Mouse (Mus musculus) CH12.LX (cell line): ENCODE data around the gene B9d1. TPM values are rescaled to one million over a fixed set of nuclear protein-coding genes. Genes with fewer than 3 reads are reported as not detected.

Experiments
- DNase-seq: peaks from one replicate; pipeline ENCODE4 v3.0.0-alpha.2; 2013; ENCODE audit errors: extremely low read depth
- H3K27ac ChIP-seq: 2 replicates; pipeline ENCODE4 v1.5.1; 2012; ENCODE audit warnings: low read depth, mild to moderate bottlenecking, control low read depth, moderate library complexity; ENCODE audit not compliant: insufficient read depth
- H3K27me3 ChIP-seq: replicated peaks from 2 replicates; pipeline ENCODE3; 2012; ENCODE audit warnings: inconsistent platforms
- H3K36me3 ChIP-seq, 2 experiments: replicated peaks in 1 of 2; 2 replicates each; pipeline versions ENCODE3 to v1.6.1; 2012; ENCODE audit warnings: inconsistent platforms in 1 of 2, low read length in 1 of 2, mild to moderate bottlenecking in 1 of 2, mixed read lengths in 1 of 2, moderate library complexity in 1 of 2; ENCODE audit not compliant: control insufficient read depth in 1 of 2, insufficient read depth in 1 of 2
- H3K4me1 ChIP-seq, 2 experiments: 2 replicates each; pipeline ENCODE4 v1.6.1; 2012; ENCODE audit warnings: inconsistent platforms in 1 of 2, moderate library complexity in 1 of 2; ENCODE audit not compliant: insufficient read depth in 2 of 2, control insufficient read depth in 1 of 2
- H3K4me2 ChIP-seq: 2 replicates; pipeline ENCODE4 v1.6.1; 2012; ENCODE audit warnings: low read depth, mild to moderate bottlenecking, control low read depth; ENCODE audit not compliant: poor library complexity, insufficient read depth, severe bottlenecking
- H3K4me3 ChIP-seq, 3 experiments: fragments of 150-350 bp in 1 of 3; sonication (generic) in 1 of 3; replicated peaks in 1 of 3; 2 replicates each; pipeline versions ENCODE3 to v1.5.1; 2011 to 2012; ENCODE audit warnings: low read depth in 2 of 3, low read length in 2 of 3, mild to moderate bottlenecking in 2 of 3, moderate library complexity in 2 of 3, control low read depth in 1 of 3, improper control_type of control experiment in 1 of 3, inconsistent platforms in 1 of 3, mixed read lengths in 1 of 3; ENCODE audit not compliant: poor library complexity in 1 of 3
- H3K79me2 ChIP-seq: replicated peaks from 2 replicates; pipeline ENCODE4 v1.6.1; 2012; ENCODE audit warnings: mild to moderate bottlenecking, moderate library complexity; ENCODE audit not compliant: control insufficient read depth, poor library complexity, insufficient read depth, severe bottlenecking; ENCODE audit errors: extremely low read depth
- H3K9ac ChIP-seq: 2 replicates; pipeline ENCODE4 v1.6.1; 2012; ENCODE audit warnings: low read depth, mild to moderate bottlenecking, control low read depth, moderate library complexity; ENCODE audit not compliant: insufficient read depth
- H3K9me3 ChIP-seq: replicated peaks from 2 replicates; pipeline ENCODE3; 2012; ENCODE audit warnings: low read length, inconsistent platforms, mixed read lengths
- BHLHE40 ChIP-seq: IDR thresholded peaks from 2 replicates; pipeline ENCODE4 v1.6.1; 2011; ENCODE audit warnings: mild to moderate bottlenecking, low read depth, low read length, improper control_type of control experiment
- CHD1 ChIP-seq: IDR thresholded peaks from 2 replicates; pipeline ENCODE4 v1.6.1; 2012; ENCODE audit warnings: low read depth, low read length, improper control_type of control experiment, inconsistent platforms
- E2F4 ChIP-seq: IDR thresholded peaks from 2 replicates; pipeline ENCODE4 v1.6.1; 2011; ENCODE audit warnings: low read depth, low read length, improper control_type of control experiment; ENCODE audit not compliant: insufficient replicate concordance
- EP300 ChIP-seq: IDR thresholded peaks from 2 replicates; pipeline ENCODE4 v1.6.1; 2011; ENCODE audit warnings: low read length, improper control_type of control experiment
- GABPA ChIP-seq: IDR thresholded peaks from 2 replicates; pipeline ENCODE4 v1.6.1; 2012; ENCODE audit warnings: low read depth, low read length, improper control_type of control experiment, inconsistent platforms; ENCODE audit not compliant: insufficient replicate concordance
- JUND ChIP-seq: conservative IDR thresholded peaks from 2 replicates; pipeline ENCODE4 v1.6.1; 2011; ENCODE audit warnings: low read depth, low read length, improper control_type of control experiment
- MXI1 ChIP-seq: IDR thresholded peaks from 2 replicates; pipeline ENCODE4 v1.6.1; 2011; ENCODE audit warnings: mild to moderate bottlenecking, low read depth, low read length, improper control_type of control experiment
- PAX5 ChIP-seq: IDR thresholded peaks from 2 replicates; pipeline ENCODE4 v1.6.1; 2012; ENCODE audit warnings: low read length, inconsistent platforms, mixed read lengths
- RAD21 ChIP-seq: IDR thresholded peaks from 2 replicates; pipeline ENCODE4 v1.6.1; 2011; ENCODE audit warnings: low read depth, mild to moderate bottlenecking, low read length, improper control_type of control experiment, moderate library complexity
- TBP ChIP-seq: conservative IDR thresholded peaks from 2 replicates; pipeline ENCODE4 v1.6.1; 2011; ENCODE audit warnings: low read depth, low read length, improper control_type of control experiment
- TCF12 ChIP-seq: IDR thresholded peaks from 2 replicates; pipeline ENCODE4 v1.6.1; 2014; ENCODE audit warnings: low read depth, mild to moderate bottlenecking, inconsistent platforms, low read length, improper control_type of control experiment
- USF1 ChIP-seq: IDR thresholded peaks from 2 replicates; pipeline ENCODE4 v1.6.1; 2014; ENCODE audit warnings: low read depth, mild to moderate bottlenecking, inconsistent platforms, low read length, improper control_type of control experiment
- ZC3H11A ChIP-seq: IDR thresholded peaks from 2 replicates; pipeline ENCODE4 v1.6.1; 2012; ENCODE audit warnings: low read depth, mild to moderate bottlenecking, inconsistent platforms, low read length, improper control_type of control experiment
- dilution Hi-C: fragments of 300-500 bp; cut with MboI; formaldehyde crosslinking; loops from 2 replicates; pipeline ENCODE4 v1.14.3; 2020; ENCODE audit warnings: low sequenced_read_pairs; ENCODE audit not compliant: extremely low pct_unique_long_range_greater_than_20kb, extremely low pct_ligation_motif_present
- in situ Hi-C: fragments of 300-500 bp; cut with MboI; formaldehyde crosslinking; loops from 3 replicates; pipeline ENCODE4 v1.14.3; 2019; ENCODE audit warnings: low sequenced_read_pairs, low pct_ligation_motif_present, low pct_unique_long_range_greater_than_20kb, mixed read lengths
- polyA plus RNA-seq: library from polyadenylated mRNA; unstranded; fragments of >175 nt; gene quantifications from 2 replicates; pipeline ENCODE4 v1.2.1, GENCODE M21; 2012; ENCODE audit warnings: low read depth; ENCODE audit not compliant: insufficient read length
- total RNA-seq, 2 experiments: library from RNA; depleted of rRNA; stranded (reverse); fragments of 300-350 nt in 1 of 2; fragments of >200 nt in 1 of 2; gene quantifications; 2 replicates each; pipeline ENCODE4 v1.2.3; 2012 to 2014

B9d1 gene
- total and polyA plus RNA-seq, 3 experiments = 19.2 to 62.9 (median 26.2) TPM

- TF ChIP-seq PAX5 (no peak), ZC3H11A (no peak), MXI1 (no peak), RAD21 (no peak), JUND (no peak), BHLHE40 (no peak), GABPA (no peak), TBP (no peak)
- no peak overlapping the region for H3K27ac ChIP-seq
- in situ Hi-C loops = no loop called here
- no peak for DNase-seq
- H3K4me2 ChIP-seq = no peak overlapping the region
- peaks cover 10% of the 10 kb centered on the region for H3K27me3 ChIP-seq
- peaks cover 5 to 13% of the 10 kb centered on the region in 2 experiments for H3K36me3 ChIP-seq
- peaks cover 3 to 10% of the 10 kb centered on the region in 2 experiments for H3K4me1 ChIP-seq
- dilution Hi-C loops = no loop called here
- H3K79me2 ChIP-seq = no peaks in the 10 kb centered on the region
- H3K9ac ChIP-seq = no peak overlapping the region
- no peaks in the 10 kb centered on the region for H3K9me3 ChIP-seq
- no peak overlapping the region for H3K4me3 ChIP-seq
Measured at GRCm38 (mm10) chr11:61483226-61483845, 21.6 kb upstream of the B9d1 start.

- DNase-seq = no peak
- Histone ChIP-seq H3K27me3 (peaks cover 7% of the 10 kb centered on the region), H3K4me3 (no peak overlapping the region), H3K27ac (no peak overlapping the region), H3K9ac (no peak overlapping the region), H3K4me1 (peaks cover 3 to 11% of the 10 kb centered on the region in 2 experiments), H3K79me2 (no peaks in the 10 kb centered on the region), H3K9me3 (no peaks in the 10 kb centered on the region), H3K4me2 (no peak overlapping the region), H3K36me3 (peaks cover 11 to 22% of the 10 kb centered on the region in 2 experiments)
- no peak for TF ChIP-seq CHD1
- TF ChIP-seq E2F4 = no peak
- no peak for TF ChIP-seq TCF12
- TF ChIP-seq EP300 = no peak
- TF ChIP-seq USF1 = no peak
- dilution Hi-C loops = no loop called here
- in situ Hi-C loops = no loop called here
Measured at GRCm38 (mm10) chr11:61484256-61484612, 20.7 kb upstream of the B9d1 start.
